Mouse (Mus musculus): Measurements from ENCODE around the gene Nbl1.

Nbl1 gene

DNA sequence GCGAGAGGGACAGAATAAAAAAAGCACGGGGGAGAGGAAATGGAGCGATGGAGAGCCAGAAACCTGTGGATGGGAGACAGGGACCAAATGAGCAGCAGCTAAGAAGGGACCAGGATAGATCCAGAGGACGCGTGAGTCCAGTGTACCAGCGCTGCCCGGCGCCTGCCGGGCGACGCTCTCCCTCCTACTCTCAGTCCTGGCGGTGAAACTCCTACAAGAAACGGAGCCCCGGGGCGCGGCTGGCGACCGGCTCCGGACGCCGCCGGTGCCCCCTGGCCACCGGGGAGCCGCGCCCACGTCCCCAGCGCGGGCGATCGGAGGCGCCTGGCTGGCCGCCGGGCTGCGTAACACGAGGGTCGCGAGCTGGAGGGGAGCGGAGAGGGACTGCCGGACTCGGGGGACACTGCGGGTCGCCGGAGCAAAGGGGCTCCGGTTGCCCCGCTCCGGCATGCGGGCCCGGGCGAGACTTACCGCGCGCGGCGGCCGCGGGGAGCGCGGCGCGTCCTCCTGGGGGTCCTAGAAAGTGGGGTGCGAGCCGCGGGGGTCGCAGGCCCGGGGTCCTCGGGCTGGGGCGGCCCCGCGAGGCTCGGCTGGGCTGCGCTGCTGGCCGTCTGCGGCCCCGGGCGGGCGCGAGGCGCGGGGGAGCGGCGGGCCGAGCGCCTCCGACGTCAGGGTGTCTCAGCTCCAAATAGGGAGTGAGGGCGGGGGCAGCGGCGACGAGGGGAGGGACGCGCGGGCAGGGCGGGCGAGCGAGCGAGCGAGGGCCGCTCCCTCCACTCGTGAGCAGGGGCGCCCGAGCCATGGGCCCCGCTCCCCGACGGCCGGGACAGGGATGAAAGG is at the start of gene Nbl1:
TSS of gene Nbl1 (minus strand) at position 638 of the 840 bp plus-strand sequence.
- DNase-seq (ENCODE audit: low read depth, low spot score) = no peak

DNA sequence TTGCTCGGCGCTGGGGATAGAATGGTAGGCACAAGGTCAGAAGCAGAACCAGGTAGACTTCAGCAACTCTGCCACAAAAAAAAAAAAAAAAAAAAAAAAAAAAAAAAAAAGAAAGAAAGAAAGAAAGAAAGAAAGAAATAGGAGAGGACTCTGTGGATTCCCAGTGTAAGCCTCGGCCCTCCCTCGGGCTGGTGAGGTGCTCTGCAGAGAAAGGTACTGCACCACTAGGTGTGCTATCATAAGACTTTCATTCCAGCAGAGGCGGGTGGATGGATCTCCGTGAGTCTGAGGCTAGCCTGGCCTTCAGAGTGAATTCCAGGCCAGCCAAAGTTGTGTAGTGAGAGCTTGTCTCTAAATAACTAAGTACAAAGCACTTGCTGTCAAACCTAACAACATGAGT is 49.0 kb upstream of the Nbl1 start:
- DNase-seq (ENCODE audit: low read depth, low spot score) = peak; percentile 21

DNA sequence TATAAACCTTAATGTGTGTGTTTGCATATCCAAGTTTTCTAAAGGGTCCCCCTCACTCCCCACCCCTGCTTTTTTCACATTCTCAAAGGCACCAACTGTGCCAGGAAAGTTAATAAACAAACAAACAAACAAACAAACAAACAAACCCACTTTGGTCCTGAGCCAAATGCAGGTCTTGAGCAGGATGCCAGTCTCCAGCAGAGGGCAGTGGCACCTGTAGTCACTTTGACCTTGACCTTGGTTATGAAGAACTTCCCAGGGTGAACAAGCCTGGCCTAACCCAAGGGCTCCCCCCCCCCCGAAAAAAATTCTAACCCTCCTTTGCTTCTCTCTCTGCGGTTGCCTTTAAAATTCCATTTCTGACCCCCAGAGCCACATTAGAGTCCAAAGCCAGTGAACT is 47.5 kb upstream of the Nbl1 start:
- peak; percentile 57 for DNase-seq (ENCODE audit: low read depth, low spot score)

GRCm38 (mm10) chr4:139136011-139136410 is 43.2 kb upstream of the Nbl1 start:
- no peak for DNase-seq (ENCODE audit: low read depth, low spot score)

DNA sequence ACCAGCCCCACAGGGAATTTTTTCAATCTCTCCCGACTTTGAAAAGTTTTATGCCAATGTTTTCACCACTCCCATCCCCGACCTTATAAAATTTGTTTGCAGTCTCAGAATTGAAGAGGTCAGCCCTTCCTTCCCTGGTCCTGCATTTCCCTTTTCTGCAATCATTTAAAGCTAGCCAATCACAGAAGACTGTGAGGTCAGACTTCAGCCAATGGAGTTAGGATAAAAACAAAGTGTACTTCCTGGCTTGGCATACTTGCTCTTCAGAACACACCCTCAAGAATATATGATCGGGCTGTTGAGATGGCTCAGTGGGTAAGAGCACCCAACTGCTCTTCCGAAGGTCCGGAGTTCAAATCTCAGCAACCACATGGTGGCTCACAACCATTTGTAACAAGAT is 40.3 kb upstream of the Nbl1 start:
- DNase-seq (ENCODE audit: low read depth, low spot score) = no peak

- peak; percentile 9 for DNase-seq (ENCODE audit: low read depth, low spot score)
These were observed 39.3 kb upstream of the Nbl1 start for GRCm38 (mm10) chr4:139131858-139132672.

DNA sequence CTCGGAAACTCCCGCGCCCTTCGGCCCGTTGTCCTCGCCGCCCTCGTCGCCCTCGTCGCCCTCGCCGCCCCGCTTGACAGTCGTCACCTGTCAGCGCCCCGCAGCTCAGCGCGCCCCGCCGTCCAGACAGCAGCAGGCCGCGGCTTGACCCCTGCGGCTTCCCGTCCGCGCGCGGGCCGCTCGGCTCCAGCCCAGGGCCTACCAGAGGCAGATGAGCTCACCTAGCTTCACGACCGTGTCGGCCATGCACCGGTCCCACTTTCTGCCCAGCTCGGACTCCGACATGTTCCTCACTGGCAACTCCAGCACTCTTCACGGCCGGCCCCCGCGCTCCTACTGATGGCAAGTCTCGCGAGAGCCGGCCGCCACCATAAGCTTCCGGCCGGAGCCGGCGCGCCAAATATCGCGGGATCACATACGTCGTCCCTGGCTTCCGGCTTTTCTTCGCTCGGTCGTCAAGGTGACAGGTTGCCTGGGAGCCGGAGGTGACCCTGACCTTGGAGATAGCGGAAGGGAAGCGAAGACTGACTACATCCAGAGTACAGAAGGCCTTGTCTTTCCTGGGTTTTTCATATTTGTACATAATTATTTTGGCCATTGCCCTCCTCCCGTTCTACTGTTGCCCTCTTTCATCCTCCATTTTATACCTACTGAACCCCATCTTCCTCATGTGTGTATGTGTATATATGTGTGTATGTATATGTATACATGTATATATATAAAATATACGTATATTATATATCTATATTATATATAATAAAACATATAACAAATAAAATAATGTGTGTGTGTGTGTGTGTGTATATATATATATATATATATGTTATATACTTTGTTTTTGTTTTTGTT is 38.1 kb upstream of the Nbl1 start, which contains the start of gene Minos1:
TSS of gene Minos1 (minus strand) at position 413 of the 849 bp plus-strand sequence.
- DNase-seq (ENCODE audit: low read depth, low spot score) = peak; percentile 99

GRCm38 (mm10) chr4:139129806-139130700 is 37.3 kb upstream of the Nbl1 start:
- DNase-seq (ENCODE audit: low read depth, low spot score) = peak; percentile 63

GRCm38 (mm10) chr4:139126475-139126874 is 33.7 kb upstream of the Nbl1 start:
- no peak for DNase-seq (ENCODE audit: low read depth, low spot score)

DNA sequence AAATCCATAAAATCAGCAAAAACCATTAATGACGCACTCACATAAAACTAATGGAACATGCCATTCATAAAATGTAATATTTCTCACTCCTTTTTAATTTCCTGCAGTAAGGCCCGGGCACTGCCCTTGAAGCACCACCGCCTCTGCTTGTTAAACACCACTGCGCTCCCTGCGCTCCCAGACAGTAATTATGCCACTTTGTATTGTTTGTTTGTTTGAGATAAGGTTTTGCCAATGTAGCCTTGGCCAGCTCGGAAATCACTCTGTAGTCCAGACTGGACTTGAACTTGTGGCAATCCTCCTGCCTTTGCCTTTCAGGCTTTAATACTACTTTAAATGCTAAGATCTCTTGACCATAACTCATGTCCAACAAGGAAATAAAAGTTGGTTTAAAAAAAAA is 32.1 kb upstream of the Nbl1 start:
- no peak for DNase-seq (ENCODE audit: low read depth, low spot score)

GRCm38 (mm10) chr4:139122557-139122956 is 29.8 kb upstream of the Nbl1 start:
- no peak for DNase-seq (ENCODE audit: low read depth, low spot score)

DNA sequence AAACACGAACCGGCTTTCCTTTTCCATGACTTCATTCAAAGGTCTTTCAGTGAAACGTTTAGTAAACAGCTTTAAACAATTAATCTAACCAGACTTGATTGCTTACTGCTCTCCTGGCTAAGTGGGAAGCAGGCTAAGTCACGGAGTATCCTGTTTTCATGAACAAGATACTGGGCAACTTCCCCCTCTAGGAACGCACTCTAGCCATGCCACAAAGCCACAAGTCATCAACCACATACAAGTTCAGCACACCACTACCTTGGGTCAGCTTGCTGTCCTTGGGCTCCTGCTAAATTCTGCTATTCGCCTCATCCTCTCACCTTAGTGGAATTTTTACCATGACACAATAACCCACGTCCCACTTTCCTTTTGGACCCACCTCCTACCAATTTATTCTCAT is 28.2 kb upstream of the Nbl1 start:
- no peak for DNase-seq (ENCODE audit: low read depth, low spot score)

DNA sequence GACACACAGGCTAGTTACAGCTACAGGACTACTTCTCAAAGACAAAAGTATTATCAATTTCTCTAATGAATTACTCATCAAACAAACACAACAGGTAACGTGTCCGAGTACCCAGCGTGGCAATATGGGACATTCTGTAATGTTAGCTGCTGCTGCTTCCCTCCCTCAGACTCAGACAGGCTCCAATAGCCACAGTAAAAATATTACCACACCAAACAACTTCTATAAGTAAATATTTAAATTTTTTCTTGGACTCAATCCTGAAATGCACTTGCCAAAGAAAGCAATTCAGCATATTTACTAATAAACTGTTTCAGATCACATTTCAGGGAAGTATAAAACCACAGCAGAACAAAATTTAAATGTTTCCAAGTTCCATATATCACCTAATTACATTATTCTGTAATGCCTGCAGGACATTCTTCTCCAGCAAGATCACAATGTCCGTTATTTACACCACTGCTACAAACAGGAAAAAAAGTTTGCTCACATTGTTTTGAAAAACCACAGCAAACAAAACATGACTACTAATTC is 27.6 kb upstream of the Nbl1 start:
- no peak for DNase-seq (ENCODE audit: low read depth, low spot score)

DNA sequence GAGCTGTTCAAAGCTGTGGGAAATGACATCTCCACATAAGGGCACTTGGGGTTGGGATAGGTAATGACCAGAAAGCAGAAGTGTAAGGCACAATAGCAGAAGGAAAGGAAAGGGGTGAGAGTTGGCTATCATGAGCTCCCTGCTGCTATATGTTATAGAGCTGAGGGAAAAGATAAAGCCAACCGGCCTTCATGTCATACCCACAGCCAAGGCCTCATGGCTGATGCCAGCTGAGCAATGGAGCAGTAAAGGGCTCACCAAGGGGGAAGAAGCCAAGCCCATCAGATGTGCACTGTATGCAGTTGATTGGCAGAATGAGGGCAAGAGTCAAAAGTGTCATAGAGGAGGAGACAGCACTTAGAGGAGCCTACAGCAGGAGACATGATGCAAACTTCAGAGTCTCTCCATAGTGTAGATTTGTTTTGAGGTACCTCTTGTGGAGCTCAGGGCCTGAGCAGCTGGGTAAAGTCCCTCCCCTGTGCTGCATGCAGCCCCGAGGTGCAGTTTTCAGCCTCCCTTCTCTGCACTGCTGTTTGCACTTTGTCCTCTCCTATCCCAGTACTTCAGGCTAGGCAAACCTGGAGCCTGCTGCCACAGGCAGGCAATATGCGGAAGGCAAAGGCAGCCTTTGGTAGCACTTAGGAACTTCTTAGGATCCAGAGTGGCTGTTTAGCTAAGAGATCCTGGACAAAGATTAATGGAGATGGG is 23.7 kb upstream of the Nbl1 start:
- no peak for DNase-seq (ENCODE audit: low read depth, low spot score)

GRCm38 (mm10) chr4:139115721-139116120 is 22.9 kb upstream of the Nbl1 start:
- peak; percentile 46 for DNase-seq (ENCODE audit: low read depth, low spot score)

DNA sequence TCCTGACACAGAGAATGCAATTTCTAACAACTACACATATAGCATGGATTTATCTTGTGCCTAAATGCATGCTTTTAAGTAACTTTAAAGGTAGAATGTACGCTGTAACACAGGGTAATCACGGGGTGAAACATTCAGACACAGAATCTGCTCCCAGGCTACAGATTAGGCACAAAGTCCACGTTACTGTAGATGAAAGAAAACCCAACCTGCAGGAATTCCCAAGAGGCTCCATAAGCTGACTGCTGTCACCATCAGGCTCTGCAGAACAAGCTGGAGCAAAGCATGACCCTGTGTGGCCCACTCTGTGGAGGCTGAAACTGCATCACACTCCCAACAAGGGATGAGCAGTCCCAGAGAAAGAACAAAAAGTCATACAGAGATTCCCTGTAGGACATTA is 19.7 kb upstream of the Nbl1 start:
- no peak for DNase-seq (ENCODE audit: low read depth, low spot score)

GRCm38 (mm10) chr4:139111421-139111820 is 18.6 kb upstream of the Nbl1 start:
- DNase-seq (ENCODE audit: low read depth, low spot score) = no peak

DNA sequence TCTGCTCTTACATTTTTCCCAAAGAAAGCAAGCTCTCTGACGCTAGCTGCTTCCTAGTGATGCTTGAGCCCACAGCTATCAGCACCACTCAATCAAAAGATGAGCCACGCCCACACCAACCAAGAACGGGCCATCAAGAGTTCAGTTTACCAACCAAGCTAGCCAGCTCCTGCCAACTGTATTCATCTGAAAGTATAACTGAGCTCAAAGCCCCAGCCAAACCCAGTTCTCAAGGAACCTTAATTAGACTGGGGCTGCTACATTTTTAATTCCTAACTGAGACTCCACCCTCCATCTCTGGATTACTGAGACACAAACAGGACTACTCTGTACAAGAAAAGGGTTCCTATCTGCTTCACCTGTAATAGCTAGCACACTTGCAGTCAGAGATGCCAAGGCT is 18.1 kb upstream of the Nbl1 start:
- DNase-seq (ENCODE audit: low read depth, low spot score) = no peak

DNA sequence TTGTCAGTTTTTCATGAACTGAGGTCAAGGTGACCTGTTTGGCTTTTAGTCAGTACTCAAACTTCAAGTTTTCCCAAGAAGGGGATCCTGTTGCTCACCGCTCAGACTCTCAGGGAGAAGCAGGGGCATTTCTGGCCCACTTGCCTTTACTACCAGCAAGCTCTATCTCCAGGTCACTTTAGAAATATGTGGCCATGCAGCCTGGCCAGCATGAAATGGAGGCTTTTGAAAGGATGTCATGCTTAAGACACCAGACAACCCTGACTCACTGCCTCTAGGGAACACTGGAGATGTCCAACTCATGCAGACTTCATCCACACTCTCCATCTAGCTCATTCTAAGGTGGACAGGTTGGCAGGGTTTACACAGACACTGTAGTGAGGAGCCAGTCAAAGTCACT is 12.7 kb upstream of the Nbl1 start:
- no peak for DNase-seq (ENCODE audit: low read depth, low spot score)

DNA sequence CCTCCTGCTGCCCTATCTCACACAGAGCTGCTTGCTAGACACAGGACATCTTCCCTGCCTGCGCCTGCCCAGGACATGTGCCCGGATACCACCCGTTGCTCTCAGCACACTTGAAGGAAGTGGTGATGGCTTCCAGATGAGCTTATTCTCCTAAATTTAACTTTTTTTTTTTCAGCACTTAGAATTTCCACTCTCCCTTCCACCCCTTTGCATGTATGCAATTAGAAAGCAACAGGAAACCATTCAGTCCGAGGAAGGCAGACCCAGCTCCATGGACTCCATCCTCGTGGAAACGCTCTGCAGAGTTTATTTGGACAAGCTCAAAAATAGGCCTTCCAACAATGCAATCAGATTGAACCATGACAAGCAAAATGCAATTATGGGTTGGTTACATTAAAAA is 8.8 kb upstream of the Nbl1 start:
- no peak for DNase-seq (ENCODE audit: low read depth, low spot score)
